Mouse (Mus musculus) CH12.LX (cell line): ENCODE measurements around the gene Ston1. TPM values are rescaled to one million over a fixed set of nuclear protein-coding genes. Genes with fewer than 3 reads are reported as not detected.

Experiments
- DNase-seq: peaks from one replicate; pipeline ENCODE4 v3.0.0-alpha.2; 2013; ENCODE audit errors: extremely low read depth
- H3K27ac ChIP-seq: 2 replicates; pipeline ENCODE4 v1.5.1; 2012; ENCODE audit warnings: low read depth, mild to moderate bottlenecking, control low read depth, moderate library complexity; ENCODE audit not compliant: insufficient read depth
- H3K27me3 ChIP-seq: replicated peaks from 2 replicates; pipeline ENCODE3; 2012; ENCODE audit warnings: inconsistent platforms
- H3K36me3 ChIP-seq, 2 experiments: replicated peaks in 1 of 2; 2 replicates each; pipeline versions ENCODE3 to v1.6.1; 2012; ENCODE audit warnings: inconsistent platforms in 1 of 2, low read length in 1 of 2, mild to moderate bottlenecking in 1 of 2, mixed read lengths in 1 of 2, moderate library complexity in 1 of 2; ENCODE audit not compliant: control insufficient read depth in 1 of 2, insufficient read depth in 1 of 2
- H3K4me1 ChIP-seq, 2 experiments: 2 replicates each; pipeline ENCODE4 v1.6.1; 2012; ENCODE audit warnings: inconsistent platforms in 1 of 2, moderate library complexity in 1 of 2; ENCODE audit not compliant: insufficient read depth in 2 of 2, control insufficient read depth in 1 of 2
- H3K4me2 ChIP-seq: 2 replicates; pipeline ENCODE4 v1.6.1; 2012; ENCODE audit warnings: low read depth, mild to moderate bottlenecking, control low read depth; ENCODE audit not compliant: poor library complexity, insufficient read depth, severe bottlenecking
- H3K4me3 ChIP-seq, 3 experiments: fragments of 150-350 bp in 1 of 3; sonication (generic) in 1 of 3; replicated peaks in 1 of 3; 2 replicates each; pipeline versions ENCODE3 to v1.5.1; 2011 to 2012; ENCODE audit warnings: low read depth in 2 of 3, low read length in 2 of 3, mild to moderate bottlenecking in 2 of 3, moderate library complexity in 2 of 3, control low read depth in 1 of 3, improper control_type of control experiment in 1 of 3, inconsistent platforms in 1 of 3, mixed read lengths in 1 of 3; ENCODE audit not compliant: poor library complexity in 1 of 3
- H3K79me2 ChIP-seq: replicated peaks from 2 replicates; pipeline ENCODE4 v1.6.1; 2012; ENCODE audit warnings: mild to moderate bottlenecking, moderate library complexity; ENCODE audit not compliant: control insufficient read depth, poor library complexity, insufficient read depth, severe bottlenecking; ENCODE audit errors: extremely low read depth
- H3K9ac ChIP-seq: 2 replicates; pipeline ENCODE4 v1.6.1; 2012; ENCODE audit warnings: low read depth, mild to moderate bottlenecking, control low read depth, moderate library complexity; ENCODE audit not compliant: insufficient read depth
- H3K9me3 ChIP-seq: replicated peaks from 2 replicates; pipeline ENCODE3; 2012; ENCODE audit warnings: low read length, inconsistent platforms, mixed read lengths
- CHD1 ChIP-seq: IDR thresholded peaks from 2 replicates; pipeline ENCODE4 v1.6.1; 2012; ENCODE audit warnings: low read depth, low read length, improper control_type of control experiment, inconsistent platforms
- CHD2 ChIP-seq: IDR thresholded peaks from 2 replicates; pipeline ENCODE4 v1.6.1; 2011; ENCODE audit warnings: low read length, improper control_type of control experiment
- CTCF ChIP-seq, 2 experiments: IDR thresholded peaks in 1 of 2; conservative IDR thresholded peaks in 1 of 2; 2 replicates each; pipeline ENCODE4 v1.5.1; 2011 to 2012; ENCODE audit warnings: low read depth in 2 of 2, low read length in 2 of 2, improper control_type of control experiment in 1 of 2, inconsistent platforms in 1 of 2, mild to moderate bottlenecking in 1 of 2, moderate library complexity in 1 of 2
- ELF1 ChIP-seq: IDR thresholded peaks from 2 replicates; pipeline ENCODE4 v1.6.1; 2014; ENCODE audit warnings: low read depth, mild to moderate bottlenecking, inconsistent platforms, low read length, improper control_type of control experiment
- EP300 ChIP-seq: IDR thresholded peaks from 2 replicates; pipeline ENCODE4 v1.6.1; 2011; ENCODE audit warnings: low read length, improper control_type of control experiment
- ETS1 ChIP-seq: conservative IDR thresholded peaks from 2 replicates; pipeline ENCODE4 v1.6.1; 2012; ENCODE audit warnings: low read depth, mild to moderate bottlenecking, inconsistent platforms, low read length, improper control_type of control experiment, moderate library complexity
- IRF4 ChIP-seq: IDR thresholded peaks from 2 replicates; pipeline ENCODE4 v1.6.1; 2014; ENCODE audit warnings: low read depth, mild to moderate bottlenecking, inconsistent platforms, low read length, improper control_type of control experiment
- JUND ChIP-seq: conservative IDR thresholded peaks from 2 replicates; pipeline ENCODE4 v1.6.1; 2011; ENCODE audit warnings: low read depth, low read length, improper control_type of control experiment
- MYC ChIP-seq: IDR thresholded peaks from 2 replicates; pipeline ENCODE4 v1.6.1; 2011; ENCODE audit warnings: low read depth, mild to moderate bottlenecking, improper control_type of control experiment, low read length
- NELFE ChIP-seq: IDR thresholded peaks from 2 replicates; pipeline ENCODE4 v1.6.1; 2011; ENCODE audit warnings: low read depth, low read length, improper control_type of control experiment
- NRF1 ChIP-seq: IDR thresholded peaks from 2 replicates; pipeline ENCODE4 v1.6.1; 2014; ENCODE audit warnings: low read depth, mild to moderate bottlenecking, inconsistent platforms, low read length, improper control_type of control experiment, moderate library complexity
- PAX5 ChIP-seq: IDR thresholded peaks from 2 replicates; pipeline ENCODE4 v1.6.1; 2012; ENCODE audit warnings: low read length, inconsistent platforms, mixed read lengths
- POLR2A ChIP-seq: IDR thresholded peaks from 2 replicates; pipeline ENCODE4 v1.6.1; 2011; ENCODE audit warnings: low read depth, mild to moderate bottlenecking, improper control_type of control experiment, low read length
- POLR2AphosphoS2 ChIP-seq: IDR thresholded peaks from 2 replicates; pipeline ENCODE4 v1.6.1; 2011; ENCODE audit warnings: low read depth, low read length, improper control_type of control experiment
- RAD21 ChIP-seq: IDR thresholded peaks from 2 replicates; pipeline ENCODE4 v1.6.1; 2011; ENCODE audit warnings: low read depth, mild to moderate bottlenecking, low read length, improper control_type of control experiment, moderate library complexity
- SMC3 ChIP-seq: IDR thresholded peaks from 2 replicates; pipeline ENCODE4 v1.6.1; 2011; ENCODE audit warnings: low read depth, low read length, improper control_type of control experiment
- UBTF ChIP-seq: IDR thresholded peaks from 2 replicates; pipeline ENCODE4 v1.6.1; 2012; ENCODE audit warnings: low read depth, mild to moderate bottlenecking, inconsistent platforms, low read length, improper control_type of control experiment, moderate library complexity
- USF1 ChIP-seq: IDR thresholded peaks from 2 replicates; pipeline ENCODE4 v1.6.1; 2014; ENCODE audit warnings: low read depth, mild to moderate bottlenecking, inconsistent platforms, low read length, improper control_type of control experiment
- USF2 ChIP-seq: conservative IDR thresholded peaks from 2 replicates; pipeline ENCODE4 v1.6.1; 2011; ENCODE audit warnings: low read depth, low read length, improper control_type of control experiment
- ZC3H11A ChIP-seq: IDR thresholded peaks from 2 replicates; pipeline ENCODE4 v1.6.1; 2012; ENCODE audit warnings: low read depth, mild to moderate bottlenecking, inconsistent platforms, low read length, improper control_type of control experiment
- ZNF384 ChIP-seq: IDR thresholded peaks from 2 replicates; pipeline ENCODE4 v1.6.1; 2012; ENCODE audit warnings: low read depth, low read length, improper control_type of control experiment, inconsistent platforms
- dilution Hi-C: fragments of 300-500 bp; cut with MboI; formaldehyde crosslinking; loops from 2 replicates; pipeline ENCODE4 v1.14.3; 2020; ENCODE audit warnings: low sequenced_read_pairs; ENCODE audit not compliant: extremely low pct_unique_long_range_greater_than_20kb, extremely low pct_ligation_motif_present
- in situ Hi-C: fragments of 300-500 bp; cut with MboI; formaldehyde crosslinking; loops from 3 replicates; pipeline ENCODE4 v1.14.3; 2019; ENCODE audit warnings: low sequenced_read_pairs, low pct_ligation_motif_present, low pct_unique_long_range_greater_than_20kb, mixed read lengths
- polyA plus RNA-seq: library from polyadenylated mRNA; unstranded; fragments of >175 nt; gene quantifications from 2 replicates; pipeline ENCODE4 v1.2.1, GENCODE M21; 2012; ENCODE audit warnings: low read depth; ENCODE audit not compliant: insufficient read length
- total RNA-seq, 2 experiments: library from RNA; depleted of rRNA; stranded (reverse); fragments of 300-350 nt in 1 of 2; fragments of >200 nt in 1 of 2; gene quantifications; 2 replicates each; pipeline ENCODE4 v1.2.3; 2012 to 2014

Ston1 gene
- total and polyA plus RNA-seq, 3 experiments: 0.98 to 6.0 (median 1.1) TPM

DNA sequence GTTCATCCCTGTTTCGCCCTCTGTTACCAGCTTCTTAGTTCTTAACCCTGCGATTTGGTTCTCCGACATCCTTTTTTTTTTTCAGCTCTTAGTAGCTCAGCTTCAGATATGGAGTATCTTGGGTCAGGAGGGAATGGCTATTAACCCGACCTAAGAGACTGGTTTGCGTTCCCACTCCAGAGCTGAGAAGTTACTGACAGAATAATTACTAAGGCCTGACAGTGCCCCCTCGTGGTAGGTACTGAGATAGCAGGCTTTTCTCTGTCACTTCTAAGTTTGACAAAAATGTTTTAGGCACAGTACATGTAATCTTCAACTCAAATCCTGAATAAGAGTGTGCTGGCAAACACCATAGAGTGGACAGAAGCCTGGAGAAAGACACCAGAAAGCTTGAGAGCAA lies 43.5 kb downstream of the Ston1 start:
- Histone ChIP-seq H3K4me2 (no peak overlapping the region), H3K27ac (no peak overlapping the region), H3K36me3 (peaks cover 0 to 22% of the 10 kb centered on the region in 2 experiments), H3K4me3 (no peak overlapping the region), H3K79me2 (no peaks in the 10 kb centered on the region), H3K9me3 (no peaks in the 10 kb centered on the region), H3K27me3 (no peaks in the 10 kb centered on the region), H3K9ac (no peak overlapping the region), H3K4me1 (peaks cover 5 to 20% of the 10 kb centered on the region in 2 experiments)
- peak; percentile 70 for DNase-seq
- in situ Hi-C loops (loop anchor here (25.0 kb wide), 1 partner anchor 379 kb away; no protein-coding TSS in a partner anchor), dilution Hi-C loops (no loop called here)
- peak; percentile 89 for TF ChIP-seq SMC3
- TF ChIP-seq POLR2AphosphoS2: no peak
- TF ChIP-seq ZC3H11A: peak; percentile 56
- no peak for TF ChIP-seq CHD2
- no peak for TF ChIP-seq ELF1
- TF ChIP-seq MYC: no peak
- peak; percentile 75 to 94 for TF ChIP-seq CTCF (conservative IDR thresholded peaks at IDR 0.05 in 1 of 2, IDR thresholded peaks at IDR 0.05 in 1 of 2; ENCODE audit: low read depth in 2 of 2, low read length in 2 of 2)
- no peak for TF ChIP-seq JUND
- peak; percentile 95 for TF ChIP-seq RAD21
- peak; percentile 22; the same call in 1 of the 2 replicates for TF ChIP-seq IRF4
- no peak for TF ChIP-seq ETS1
- TF ChIP-seq UBTF: no peak
- TF ChIP-seq PAX5: no peak

DNA sequence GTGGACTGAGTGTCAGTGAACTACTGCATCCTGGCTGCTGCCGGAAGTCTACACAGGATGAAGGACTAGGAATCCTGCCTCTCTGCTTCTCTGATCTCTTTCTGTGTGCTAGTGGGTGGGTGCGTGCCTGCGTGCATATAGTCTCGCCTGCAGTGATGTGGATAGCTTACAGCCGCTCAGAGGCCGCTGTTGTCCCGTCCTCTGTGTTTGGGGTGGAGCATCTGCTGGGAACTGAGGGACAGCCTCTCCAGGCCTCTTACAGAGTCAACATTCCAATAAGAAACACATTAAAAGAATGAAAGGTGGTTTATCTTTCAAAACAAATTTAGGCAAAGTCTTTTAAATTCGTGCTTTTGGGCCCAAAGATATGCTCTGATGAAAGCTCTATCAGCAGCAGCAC lies 44.4 kb downstream of the Ston1 start:
- Histone ChIP-seq H3K4me3 (no peak overlapping the region), H3K4me1 (peaks cover 5 to 20% of the 10 kb centered on the region in 2 experiments), H3K4me2 (no peak overlapping the region), H3K27me3 (no peaks in the 10 kb centered on the region)
- dilution Hi-C loops: no loop called here
- TF ChIP-seq NELFE (no peak), ETS1 (no peak), NRF1 (no peak), RAD21 (no peak), USF2 (no peak), JUND (no peak), CHD1 (no peak), ZNF384 (no peak), IRF4 (no peak), EP300 (no peak), ZC3H11A (no peak), SMC3 (no peak), USF1 (no peak), POLR2AphosphoS2 (no peak), POLR2A (no peak)
- TF ChIP-seq, all 38 proteins: peak for 0
- DNase-seq: no peak
- no peak overlapping the region for H3K9ac ChIP-seq
- H3K36me3 ChIP-seq: peaks cover 0 to 15% of the 10 kb centered on the region in 2 experiments
- H3K9me3 ChIP-seq: no peaks in the 10 kb centered on the region
- in situ Hi-C loops: loop anchor here (25.0 kb wide), 1 partner anchor 380 kb away; no protein-coding TSS in a partner anchor
- no peaks in the 10 kb centered on the region for H3K79me2 ChIP-seq
- no peak overlapping the region for H3K27ac ChIP-seq
